Mouse (Mus musculus): ENCODE measurements around the gene Ciapin1.

DNA sequence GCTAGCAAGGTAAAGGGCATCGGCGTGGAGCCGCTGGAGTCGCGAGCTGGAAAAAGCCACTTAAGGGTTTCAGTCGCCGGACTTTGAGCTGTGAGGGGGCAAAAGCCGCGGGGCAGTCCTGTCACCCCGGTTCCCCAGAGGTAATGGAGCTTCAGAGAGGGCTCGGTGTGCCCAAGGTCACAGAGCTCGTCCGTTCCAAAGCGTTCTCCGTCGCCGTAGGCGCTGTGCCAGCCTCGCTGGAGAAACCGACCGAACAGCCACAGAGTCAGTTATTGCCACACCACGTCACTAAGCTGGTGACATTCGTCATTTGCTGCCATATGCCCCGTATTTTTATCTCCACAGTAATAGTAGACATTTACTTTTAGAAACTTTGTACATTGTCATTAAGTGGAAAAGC lies 442 bp upstream of the Ciapin1 start:
- TF ChIP-seq POLR2A (IDR thresholded peaks at IDR 0.05; ENCODE audit: control insufficient read depth, low read depth, low read length) (no peak; the same call in 1 of the 2 replicates), CTCF (IDR thresholded peaks at IDR 0.05; ENCODE audit: control insufficient read depth, insufficient read depth, insufficient replicate concordance, low read depth, low read length) (no peak)

Data from testis, adult 2 months (tissue).